In genomic region chr9:84825768-84826167, GRCm38 (mm10) we compare ENCODE assay signal across 17 mouse cellular contexts.
DNase-seq lines count a peak whose midpoint lies in the region; ATAC-seq and TF ChIP-seq lines count a peak whose summit lies in the region.
"Had no signal": no experiment of that assay in that cellular context is flagged by ENCODE, and none has a peak within 500 bp of the region (broad histone marks: within the 10 kb centered on the region; RNA-seq: fewer than 3 reads in every experiment).

No protein-coding gene starts in this region.

- H3K27me3 ChIP-seq in embryonic facial prominence, embryonic 14.5 days (replicated peaks; ENCODE audit: control insufficient read depth, insufficient read depth, low read length), result no peaks in the 10 kb centered on the region; the same call in 1 of the 2 replicates
- H3K27me3 ChIP-seq in embryonic facial prominence, embryonic 10.5 days (replicated peaks; ENCODE audit: low read depth, poor library complexity, severe bottlenecking), result no peaks in the 10 kb centered on the region
- H3K27me3 ChIP-seq in liver, adult 2 months (ENCODE audit: control insufficient read depth, insufficient read depth, low read length), result no peaks in the 10 kb centered on the region
- no peaks in the 10 kb centered on the region for H3K27me3 ChIP-seq in midbrain, embryonic 16.5 days (ENCODE audit: control insufficient read depth, insufficient read depth, low read depth, low read length)
- H3K27me3 ChIP-seq: heart, embryonic 13.5 days; midbrain, embryonic 13.5 days had no signal

- no peaks in the 10 kb centered on the region for H3K4me1 ChIP-seq in embryonic facial prominence, embryonic 14.5 days (ENCODE audit: control insufficient read depth, insufficient read depth, low read length)
- H3K4me1 ChIP-seq in embryonic facial prominence, embryonic 10.5 days, result no peaks in the 10 kb centered on the region
- H3K4me1 ChIP-seq in liver, adult 2 months (ENCODE audit: control insufficient read depth, insufficient read depth, low read length), result no peaks in the 10 kb centered on the region; the same call in 1 of the 2 replicates
- H3K4me1 ChIP-seq in lung, adult 2 months (ENCODE audit: control insufficient read depth, insufficient read depth, low read length), result no peaks in the 10 kb centered on the region
- H3K4me1 ChIP-seq in midbrain, embryonic 16.5 days (ENCODE audit: control insufficient read depth, insufficient read depth, low read length), result no peaks in the 10 kb centered on the region
- H3K4me1 ChIP-seq: heart, embryonic 13.5 days; midbrain, embryonic 13.5 days had no signal

- DNase-seq in embryonic facial prominence, embryonic 14.5 days (ENCODE audit: low spot score), result peak; percentile 13
- DNase-seq in embryonic facial prominence, embryonic 10.5 days (ENCODE audit: low spot score), result no peak
- peak; percentile 13 for DNase-seq in liver, adult 2 months (ENCODE audit: extremely low read depth, low read depth, low spot score)
- no peak for DNase-seq in liver
- DNase-seq in lung, adult 2 months, result peak; percentile 14
- DNase-seq in skeletal muscle tissue, adult 2 months (ENCODE audit: low read depth, low spot score), result peak; percentile 44
- DNase-seq in cerebellum, adult 8-10 months, result no peak
- DNase-seq: cerebellum, adult 11 months; forebrain, postnatal 0 days; layer of hippocampus, postnatal 36 days; right cerebral cortex, postnatal 25 days had no signal

- no peaks in the 10 kb centered on the region for H3K9me3 ChIP-seq in embryonic facial prominence, embryonic 14.5 days (ENCODE audit: control insufficient read depth, low read length)
- H3K9me3 ChIP-seq in embryonic facial prominence, embryonic 10.5 days, result no peaks in the 10 kb centered on the region
- H3K9me3 ChIP-seq in midbrain, embryonic 16.5 days (replicated peaks; ENCODE audit: control insufficient read depth, low read length, poor library complexity, severe bottlenecking), result no peaks in the 10 kb centered on the region
- H3K9me3 ChIP-seq: heart, embryonic 13.5 days; midbrain, embryonic 13.5 days had no signal

- no peak for TF ChIP-seq CTCF in liver, adult 2 months (IDR thresholded peaks at IDR 0.05; ENCODE audit: low read depth, low read length)
- TF ChIP-seq CTCF in lung, adult 2 months (IDR thresholded peaks at IDR 0.05; ENCODE audit: insufficient read depth, low read length), result no peak

- H3K79me2 ChIP-seq in liver, adult 2 months (ENCODE audit: control insufficient read depth, insufficient read depth, low read length), result no peaks in the 10 kb centered on the region

- H3K27ac ChIP-seq in embryonic facial prominence, embryonic 14.5 days (replicated peaks; ENCODE audit: low read depth, low read length), result no peak overlapping the region
- H3K27ac ChIP-seq in embryonic facial prominence, embryonic 10.5 days (replicated peaks), result no peak overlapping the region
- H3K27ac ChIP-seq in liver, adult 2 months (replicated peaks; ENCODE audit: insufficient read depth, low read depth, low read length), result no peak overlapping the region
- H3K27ac ChIP-seq in midbrain, embryonic 16.5 days (ENCODE audit: low read length), result no peak overlapping the region
- H3K27ac ChIP-seq: heart, embryonic 13.5 days; hindbrain, embryonic 14.5 days; kidney, postnatal 0 days; macrophage; midbrain, embryonic 13.5 days had no signal

- no peak overlapping the region for H3K9ac ChIP-seq in embryonic facial prominence, embryonic 14.5 days (ENCODE audit: low read depth, low read length)
- no peak overlapping the region for H3K9ac ChIP-seq in liver, adult 2 months (ENCODE audit: low read depth, low read length)
- H3K9ac ChIP-seq in midbrain, embryonic 16.5 days (ENCODE audit: low read depth, low read length), result no peak overlapping the region
- H3K9ac ChIP-seq: forebrain, postnatal 0 days; heart, embryonic 13.5 days; hindbrain, embryonic 14.5 days; midbrain, embryonic 13.5 days had no signal

- no peak overlapping the region for H3K4me2 ChIP-seq in embryonic facial prominence, embryonic 14.5 days (ENCODE audit: low read depth, low read length)
- no peak overlapping the region for H3K4me2 ChIP-seq in midbrain, embryonic 16.5 days (ENCODE audit: low read length)
- H3K4me2 ChIP-seq: heart, embryonic 13.5 days; hindbrain, embryonic 14.5 days; midbrain, embryonic 13.5 days had no signal

- ATAC-seq in embryonic facial prominence, embryonic 14.5 days (ENCODE audit: low read depth), result no peak
- no peak for ATAC-seq in midbrain, embryonic 16.5 days
- ATAC-seq: forebrain, postnatal 0 days; midbrain, embryonic 13.5 days had no signal

- H3K36me3 ChIP-seq in embryonic facial prominence, embryonic 14.5 days (ENCODE audit: control insufficient read depth, insufficient read depth, low read length), result no peaks in the 10 kb centered on the region
- H3K36me3 ChIP-seq in embryonic facial prominence, embryonic 10.5 days (replicated peaks), result no peaks in the 10 kb centered on the region
- H3K36me3 ChIP-seq in liver, adult 2 months (ENCODE audit: control insufficient read depth, insufficient read depth, low read length), result no peaks in the 10 kb centered on the region
- H3K36me3 ChIP-seq in midbrain, embryonic 16.5 days (ENCODE audit: control insufficient read depth, insufficient read depth, low read length), result no peaks in the 10 kb centered on the region
- H3K36me3 ChIP-seq: heart, embryonic 13.5 days; midbrain, embryonic 13.5 days had no signal

- TF ChIP-seq POLR2A in liver, adult 2 months (IDR thresholded peaks at IDR 0.05; ENCODE audit: extremely low read depth, insufficient read depth, low read length), result no peak
- no peak for TF ChIP-seq POLR2A in lung, adult 2 months (IDR thresholded peaks at IDR 0.05; ENCODE audit: borderline replicate concordance, extremely low read depth, low read depth, low read length)

- no peak overlapping the region for H3K4me3 ChIP-seq in embryonic facial prominence, embryonic 14.5 days (ENCODE audit: low read depth, low read length)
- no peak overlapping the region for H3K4me3 ChIP-seq in embryonic facial prominence, embryonic 10.5 days
- no peak overlapping the region for H3K4me3 ChIP-seq in liver, adult 2 months (ENCODE audit: insufficient read depth, low read depth, low read length)
- H3K4me3 ChIP-seq in lung, adult 2 months (replicated peaks; ENCODE audit: extremely low read depth, low read depth, low read length), result no peak overlapping the region
- no peak overlapping the region for H3K4me3 ChIP-seq in midbrain, embryonic 16.5 days (ENCODE audit: low read depth, low read length)
- H3K4me3 ChIP-seq: heart, embryonic 13.5 days; midbrain, embryonic 13.5 days had no signal

Comparison
In these comparisons a context has a peak if more than half of its experiments do, and no peak if none do; other contexts are left out.
1. DNase-seq: peak in embryonic facial prominence, embryonic 14.5 days (single experiment), liver, adult 2 months (single experiment), lung, adult 2 months (single experiment) and skeletal muscle tissue, adult 2 months (single experiment); none in embryonic facial prominence, embryonic 10.5 days (single experiment), liver (single experiment) and cerebellum, adult 8-10 months (single experiment).